Mouse (Mus musculus) ES-Bruce4 (cell line): ENCODE results near the gene Pde10a.

Experiments used
- CTCF ChIP-seq: IDR thresholded peaks from one replicate; pipeline ENCODE4 v1.8.1; 2011; ENCODE audit warnings: low read depth, low read length
- EP300 ChIP-seq: IDR thresholded peaks from 2 replicates; pipeline ENCODE4 v1.6.1; 2011; ENCODE audit warnings: low read depth, low read length; ENCODE audit not compliant: insufficient read depth
- POLR2A ChIP-seq: IDR thresholded peaks from one replicate; pipeline ENCODE4 v1.8.1; 2011; ENCODE audit warnings: low read length; ENCODE audit not compliant: insufficient read depth

GRCm38 (mm10) chr17:8657661-8658060 lies 132.5 kb downstream of the Pde10a start:
- TF ChIP-seq CTCF (no peak), EP300 (no peak), POLR2A (no peak)
